Mouse (Mus musculus): ENCODE measurements around the gene Ecm2. TPM values are rescaled to one million over a fixed set of nuclear protein-coding genes. Genes with fewer than 3 reads are reported as not detected.

Gene Ecm2
- total RNA-seq, 2 experiments from 2014 or later, result 0.26 TPM; not detected in 1

Other genes starting within 250 kb of the Ecm2 start
- 6.6 and 7.0 TPM in 2 replicates for gene Fgd3, start 184.5 kb upstream of the Ecm2 start, total RNA-seq (2014; fragmentation: Nextera tagmentation)
- gene Fgd3, start 184.5 kb upstream of the Ecm2 start, total RNA-seq (2017), result 6.2 and 8.9 TPM in 2 replicates
- gene Bicd2, start 163.2 kb upstream of the Ecm2 start, total RNA-seq (2014; fragmentation: Nextera tagmentation), result 13.8 and 13.9 TPM in 2 replicates
- gene Bicd2, start 163.2 kb upstream of the Ecm2 start, total RNA-seq (2017), result 20.6 and 22.8 TPM in 2 replicates
- 6.3 and 6.5 TPM in 2 replicates for gene Ippk, start 83.6 kb upstream of the Ecm2 start, total RNA-seq (2014; fragmentation: Nextera tagmentation)
- gene Ippk, start 83.6 kb upstream of the Ecm2 start, total RNA-seq (2017), result 13.8 and 19.4 TPM in 2 replicates
- 0.28 and 1.0 TPM in 2 replicates for gene Tes3-ps, start 11.5 kb upstream of the Ecm2 start, total RNA-seq (2014; fragmentation: Nextera tagmentation)
- 3.1 and 5.6 TPM in 2 replicates for gene Tes3-ps, start 11.5 kb upstream of the Ecm2 start, total RNA-seq (2017)
- not detected in 2 replicates for gene Aspn, start 39.6 kb downstream of the Ecm2 start, total RNA-seq (2014; fragmentation: Nextera tagmentation)
- gene Aspn, start 39.6 kb downstream of the Ecm2 start, total RNA-seq (2017), result not detected in 2 replicates
- gene Omd, start 77.7 kb downstream of the Ecm2 start, total RNA-seq (2014; fragmentation: Nextera tagmentation), result not detected in 2 replicates
- gene Omd, start 77.7 kb downstream of the Ecm2 start, total RNA-seq (2017), result not detected in 2 replicates
- gene Ogn, start 103.2 kb downstream of the Ecm2 start, total RNA-seq (2014; fragmentation: Nextera tagmentation), result not detected in 2 replicates
- gene Ogn, start 103.2 kb downstream of the Ecm2 start, total RNA-seq (2017), result 0.56 TPM in 1 of 2 replicates, not detected in the other
- 23.0 and 27.6 TPM in 2 replicates for gene Cenpp, start 148.0 kb downstream of the Ecm2 start, total RNA-seq (2014; fragmentation: Nextera tagmentation)
- gene Cenpp, start 148.0 kb downstream of the Ecm2 start, total RNA-seq (2017), result 41.8 and 46.5 TPM in 2 replicates
- gene Nol8, start 148.3 kb downstream of the Ecm2 start, total RNA-seq (2014; fragmentation: Nextera tagmentation), result 37.6 and 37.7 TPM in 2 replicates
- gene Nol8, start 148.3 kb downstream of the Ecm2 start, total RNA-seq (2017), result 45.2 and 48.8 TPM in 2 replicates
- 72.0 and 84.6 TPM in 2 replicates for gene Iars, start 177.3 kb downstream of the Ecm2 start, total RNA-seq (2014; fragmentation: Nextera tagmentation)
- gene Iars, start 177.3 kb downstream of the Ecm2 start, total RNA-seq (2017), result 66.2 and 72.0 TPM in 2 replicates